Comparison of ENCODE assay signal across 29 mouse cellular contexts in genomic region chr4:130872414-130872813, GRCm38 (mm10). TPM values are rescaled to one million over a fixed set of nuclear protein-coding genes. Genes with fewer than 3 reads are reported as not detected.
DNase-seq lines count a peak whose midpoint lies in the region; ATAC-seq and TF ChIP-seq lines count a peak whose summit lies in the region.
"Had no signal": no experiment of that assay in that cellular context is flagged by ENCODE, and none has a peak within 500 bp of the region (broad histone marks: within the 10 kb centered on the region; RNA-seq: fewer than 3 reads in every experiment).

No protein-coding gene starts in this region.

- no peak for TF ChIP-seq CTCF in midbrain, postnatal 0 days (IDR thresholded peaks at IDR 0.05)

- H3K4me3 ChIP-seq in neural tube, embryonic 13.5 days, result no peak overlapping the region
- H3K4me3 ChIP-seq in hindbrain, embryonic 14.5 days (replicated peaks; ENCODE audit: low read length), result no peak overlapping the region
- no peak overlapping the region for H3K4me3 ChIP-seq in midbrain, embryonic 12.5 days
- H3K4me3 ChIP-seq in midbrain, postnatal 0 days (ENCODE audit: low read depth, low read length), result no peak overlapping the region
- H3K4me3 ChIP-seq: forebrain, embryonic 15.5 days; heart, adult 2 months; heart, embryonic 12.5 days; intestine, embryonic 15.5 days; layer of hippocampus, adult 2 months; liver, embryonic 12.5 days; megakaryocyte, embryonic 14.5 days; neural tube, embryonic 12.5 days had no signal

- WGBS in neural tube, embryonic 13.5 days, result 28% methylated on average over 11 of the region's 11 CpGs
- WGBS in hindbrain, embryonic 14.5 days, result 21% methylated on average over 11 of the region's 11 CpGs
- 23% methylated on average over 11 of the region's 11 CpGs for WGBS in midbrain, embryonic 12.5 days
- WGBS in midbrain, postnatal 0 days, result 24% methylated on average over 11 of the region's 11 CpGs

- H3K27ac ChIP-seq in neural tube, embryonic 13.5 days (replicated peaks), result peak overlapping the region; percentile 46
- H3K27ac ChIP-seq in hindbrain, embryonic 14.5 days, result peak overlapping the region; percentile 76
- peak overlapping the region; percentile 58; the same call in 1 of the 2 replicates for H3K27ac ChIP-seq in midbrain, embryonic 12.5 days (replicated peaks)
- H3K27ac ChIP-seq in midbrain, postnatal 0 days (ENCODE audit: low read depth, low read length), result no peak overlapping the region
- H3K27ac ChIP-seq: forebrain, embryonic 15.5 days; heart, adult 2 months; intestine, embryonic 15.5 days; layer of hippocampus, adult 2 months; liver, embryonic 12.5 days; neural tube, embryonic 12.5 days had no signal

- no peak overlapping the region for H3K4me2 ChIP-seq in neural tube, embryonic 13.5 days
- no peak overlapping the region for H3K4me2 ChIP-seq in hindbrain, embryonic 14.5 days (replicated peaks)
- H3K4me2 ChIP-seq in midbrain, embryonic 12.5 days (replicated peaks), result no peak overlapping the region
- H3K4me2 ChIP-seq in midbrain, postnatal 0 days (ENCODE audit: low read depth, low read length, poor library complexity, severe bottlenecking), result no peak overlapping the region
- H3K4me2 ChIP-seq: forebrain, embryonic 15.5 days; heart, embryonic 12.5 days; intestine, embryonic 15.5 days; liver, embryonic 12.5 days; neural tube, embryonic 12.5 days had no signal

- H3K4me1 ChIP-seq in neural tube, embryonic 13.5 days (replicated peaks), result peaks cover 44% of the 10 kb centered on the region
- peaks cover 30% of the 10 kb centered on the region for H3K4me1 ChIP-seq in hindbrain, embryonic 14.5 days (replicated peaks; ENCODE audit: control insufficient read depth, insufficient read depth, low read length)
- peaks cover 32% of the 10 kb centered on the region for H3K4me1 ChIP-seq in midbrain, embryonic 12.5 days
- H3K4me1 ChIP-seq in midbrain, postnatal 0 days (ENCODE audit: insufficient read depth, low read length), result peaks cover 11% of the 10 kb centered on the region; the same call in 1 of the 2 replicates
- H3K4me1 ChIP-seq: liver, embryonic 12.5 days; megakaryocyte, embryonic 14.5 days had no signal

- ATAC-seq in neural tube, embryonic 13.5 days (ENCODE audit: low read depth), result no peak
- 0 out of 2 replicates have a peak, but pooled peaks have one; percentile 9 for ATAC-seq in hindbrain, embryonic 14.5 days (ENCODE audit: low FRiP score)
- no peak for ATAC-seq in midbrain, embryonic 12.5 days (ENCODE audit: low FRiP score, low read depth)
- no peak for ATAC-seq in midbrain, postnatal 0 days (ENCODE audit: low FRiP score)
- no peak for ATAC-seq in inflammation-experienced regulatory T-cells, adult 6 months
- ATAC-seq: activated CD4-positive, CD25-positive, alpha-beta regulatory T cell, adult 4 months; forebrain, embryonic 15.5 days; intestine, embryonic 15.5 days; liver, embryonic 12.5 days; liver, postnatal 0 days had no signal

- peaks cover 69% of the 10 kb centered on the region for H3K27me3 ChIP-seq in neural tube, embryonic 13.5 days
- peaks cover 3% of the 10 kb centered on the region; the same call in 1 of the 2 replicates for H3K27me3 ChIP-seq in hindbrain, embryonic 14.5 days (ENCODE audit: control insufficient read depth, insufficient read depth, low read length)
- H3K27me3 ChIP-seq in midbrain, embryonic 12.5 days, result peaks cover 55% of the 10 kb centered on the region
- H3K27me3 ChIP-seq in midbrain, postnatal 0 days (ENCODE audit: insufficient read depth, low read length), result 0 out of 2 replicates have a peak, but pooled peaks cover 4% of the 10 kb centered on the region

- H3K36me3 ChIP-seq in neural tube, embryonic 13.5 days, result no peaks in the 10 kb centered on the region
- H3K36me3 ChIP-seq in hindbrain, embryonic 14.5 days (replicated peaks; ENCODE audit: control insufficient read depth, insufficient read depth), result no peaks in the 10 kb centered on the region
- H3K36me3 ChIP-seq in midbrain, embryonic 12.5 days, result no peaks in the 10 kb centered on the region
- no peaks in the 10 kb centered on the region for H3K36me3 ChIP-seq in midbrain, postnatal 0 days (ENCODE audit: insufficient read depth, low read length)
- H3K36me3 ChIP-seq: forebrain, embryonic 15.5 days; heart, embryonic 12.5 days; intestine, embryonic 15.5 days; liver, embryonic 12.5 days; neural tube, embryonic 12.5 days had no signal

- H3K9ac ChIP-seq in neural tube, embryonic 13.5 days, result no peak overlapping the region
- no peak overlapping the region for H3K9ac ChIP-seq in hindbrain, embryonic 14.5 days
- no peak overlapping the region; the same call in 1 of the 2 replicates for H3K9ac ChIP-seq in midbrain, embryonic 12.5 days (replicated peaks)
- H3K9ac ChIP-seq in midbrain, postnatal 0 days (replicated peaks; ENCODE audit: low read length, poor library complexity, severe bottlenecking), result no peak overlapping the region
- H3K9ac ChIP-seq: forebrain, embryonic 15.5 days; heart, embryonic 12.5 days; intestine, embryonic 15.5 days; liver, embryonic 12.5 days; liver, postnatal 0 days; neural tube, embryonic 12.5 days had no signal

- DNase-seq in neural tube, embryonic 10.5 days (ENCODE audit: extremely low spot score, low spot score), result no peak
- DNase-seq in hindbrain, embryonic 14.5 days (ENCODE audit: low spot score), result peak; percentile 56
- DNase-seq in midbrain, postnatal 0 days (ENCODE audit: low spot score), result peak; percentile 54
- no peak for DNase-seq in right cerebral cortex, postnatal 25 days
- no peak for DNase-seq in spleen, postnatal 36 days (ENCODE audit: low spot score in 2 of 2)
- DNase-seq: adrenal gland, adult 2 months; adrenal gland, postnatal 36 days; cerebellum, adult 2 months; cerebellum, postnatal 25 days; heart, adult 2 months; heart, postnatal 4 days; kidney, adult 2 months; kidney, postnatal 36 days; layer of hippocampus, postnatal 36 days; left cerebral cortex, postnatal 4 days; liver, postnatal 0 days; lung, postnatal 4 days; spleen, adult 18-20 months had no signal

- no peaks in the 10 kb centered on the region for H3K9me3 ChIP-seq in neural tube, embryonic 13.5 days
- no peaks in the 10 kb centered on the region for H3K9me3 ChIP-seq in hindbrain, embryonic 14.5 days (ENCODE audit: control insufficient read depth, low read length)
- no peaks in the 10 kb centered on the region for H3K9me3 ChIP-seq in midbrain, embryonic 12.5 days
- H3K9me3 ChIP-seq in midbrain, postnatal 0 days (ENCODE audit: low read length), result no peaks in the 10 kb centered on the region
- H3K9me3 ChIP-seq: forebrain, embryonic 15.5 days; heart, embryonic 12.5 days; intestine, embryonic 15.5 days; liver, embryonic 12.5 days; neural tube, embryonic 12.5 days had no signal

RNA-seq across cellular contexts. Expression of gene Laptm5, which starts 40.5 kb away (rescaled TPM):
- 31.6 and 31.7 TPM in 2 replicates for polyA plus RNA-seq in neural tube, embryonic 13.5 days (2015; fragmentation: Nextera tagmentation; extraction: Ambion mirVana)
- 35.2 and 37.4 TPM in 2 replicates for polyA plus RNA-seq in hindbrain, embryonic 14.5 days (2014; fragmentation: Nextera tagmentation; extraction: Ambion mirVana)
- 19.6 and 26.4 TPM in 2 replicates for polyA plus RNA-seq in midbrain, embryonic 12.5 days (2016; fragmentation: Nextera tagmentation; extraction: Ambion mirVana)
- total RNA-seq in midbrain, postnatal 0 days (2014; rRNA removed), result 28.2 and 34.5 TPM in 2 replicates
- 32.8 and 36.2 TPM in 2 replicates for polyA plus RNA-seq in midbrain, postnatal 0 days (2015; fragmentation: Nextera tagmentation; extraction: Ambion mirVana)
- polyA plus RNA-seq in inflammation-experienced regulatory T-cells, adult 6 months (2017; shearing (Covaris generic)), result 1,000 to 10,000 TPM; 1,760 to 2,043 (median 1,985) TPM

Comparison
In these comparisons a context has a peak if more than half of its experiments do, and no peak if none do; other contexts are left out.
1. DNase-seq: peak in hindbrain, embryonic 14.5 days (single experiment) and midbrain, postnatal 0 days (single experiment); none in neural tube, embryonic 10.5 days (single experiment), right cerebral cortex, postnatal 25 days (single experiment) and spleen, postnatal 36 days (0 of 2).
2. RNA of gene Laptm5, which starts 40.5 kb away (polyA plus RNA-seq): 1,760 to 2,043 TPM in inflammation-experienced regulatory T-cells, adult 6 months; 35.2 to 37.4 TPM in hindbrain, embryonic 14.5 days, 32.8 to 36.2 TPM in midbrain, postnatal 0 days, 31.6 to 31.7 TPM in neural tube, embryonic 13.5 days and 19.6 to 26.4 TPM in midbrain, embryonic 12.5 days; every median in the first group is over 10 times any median in the second.